Mouse (Mus musculus) limb, embryonic 13.5 days (tissue): ENCODE measurements around the gene Sycp2. TPM values are rescaled to one million over a fixed set of nuclear protein-coding genes. Genes with fewer than 3 reads are reported as not detected.
A peak's percentile ranks its signal among the peaks of the same experiment; 100 is the strongest.

Source experiments
- ATAC-seq: fragments of 200-750 bp; cut with Nextera tagmentation; 2 replicates; pipeline ENCODE4 v1.8.0; 2017; ENCODE audit warnings: low read depth, moderate number of reproducible peaks, moderate TSS enrichment; ENCODE audit not compliant: low FRiP score
- H3K27ac ChIP-seq: fragments of 300-500 bp; sonication (generic); 2 replicates; pipeline ENCODE4 v1.5.1; 2015; ENCODE audit warnings: inconsistent platforms, mild to moderate bottlenecking, moderate library complexity
- H3K27me3 ChIP-seq: fragments of 300-500 bp; sonication (generic); 2 replicates; pipeline ENCODE4 v1.6.1; 2015; ENCODE audit warnings: mild to moderate bottlenecking, inconsistent platforms
- H3K36me3 ChIP-seq: fragments of 300-500 bp; sonication (generic); 2 replicates; pipeline ENCODE4 v1.6.1; 2015; ENCODE audit warnings: inconsistent platforms, mild to moderate bottlenecking, moderate library complexity
- H3K4me1 ChIP-seq: fragments of 300-500 bp; sonication (generic); 2 replicates; pipeline ENCODE4 v1.6.1; 2015; ENCODE audit warnings: inconsistent platforms
- H3K4me2 ChIP-seq: fragments of 300-500 bp; sonication (generic); replicated peaks from 2 replicates; pipeline ENCODE4 v1.6.1; 2015; ENCODE audit warnings: inconsistent platforms, mild to moderate bottlenecking, moderate library complexity
- H3K4me3 ChIP-seq: fragments of 300-500 bp; sonication (generic); 2 replicates; pipeline ENCODE4 v1.5.1; 2015; ENCODE audit warnings: moderate library complexity, mild to moderate bottlenecking, inconsistent platforms
- H3K9ac ChIP-seq: fragments of 300-500 bp; sonication (generic); 2 replicates; pipeline ENCODE4 v1.6.1; 2015; ENCODE audit warnings: mild to moderate bottlenecking, inconsistent platforms
- H3K9me3 ChIP-seq: fragments of 300-500 bp; sonication (generic); 2 replicates; pipeline ENCODE4 v1.6.1; 2016; ENCODE audit warnings: inconsistent platforms
- WGBS: fragments of 180-500 bp; shearing (Covaris S2); methylation state at CpG from one replicate; pipeline ENCODE4 v1.1.7; 2015; 5-methylcytosine and 5-hydroxymethylcytosine counted together
- polyA plus RNA-seq: library from polyadenylated mRNA; unstranded; fragments of >200 nt; fragmentation: Nextera tagmentation; extraction: Ambion mirVana; gene quantifications from 2 replicates; pipeline ENCODE4 v1.2.1, GENCODE M21; 2015

The Sycp2 gene
- 0.09 and 0.20 TPM in 2 replicates for polyA plus RNA-seq

GRCm38 (mm10) chr2:178407053-178407815 lies at the start of gene Sycp2:
Gene Sycp2, minus strand, starts transcription at chr2:178407685.
- peaks cover 7% of the 10 kb centered on the region for H3K27me3 ChIP-seq
- no peak within 1 kb of the TSS for H3K9ac ChIP-seq
- WGBS, result 81% methylated on average over 52 of the region's 52 CpGs
- H3K4me2 ChIP-seq, result no peak within 1 kb of the TSS
- peak; percentile 48 for ATAC-seq
- H3K4me3 ChIP-seq, result no peak within 1 kb of the TSS
- no peaks in the 10 kb centered on the region for H3K36me3 ChIP-seq
- no peaks in the 10 kb centered on the region for H3K9me3 ChIP-seq
- no peak within 1 kb of the TSS for H3K27ac ChIP-seq
- H3K4me1 ChIP-seq, result peaks cover 5% of the 10 kb centered on the region; the same call in 1 of the 2 replicates

- no peaks in the 10 kb centered on the region for H3K9me3 ChIP-seq
- H3K27me3 ChIP-seq, result no peaks in the 10 kb centered on the region
- 7% methylated on average over 17 of the region's 17 CpGs for WGBS
- H3K4me1 ChIP-seq, result peaks cover 14% of the 10 kb centered on the region
- no peak overlapping the region for H3K9ac ChIP-seq
- peak; percentile 71 for ATAC-seq
- H3K36me3 ChIP-seq, result no peaks in the 10 kb centered on the region
- peak overlapping the region; percentile 39 for H3K4me2 ChIP-seq
- H3K27ac ChIP-seq, result peak overlapping the region; percentile 55; the same call in 1 of the 2 replicates
- H3K4me3 ChIP-seq, result no peak overlapping the region
These were observed 47.4 kb upstream of the Sycp2 start for GRCm38 (mm10) chr2:178454664-178455516.

GRCm38 (mm10) chr2:178450961-178451360 lies 43.5 kb upstream of the Sycp2 start:
- WGBS, result 54% methylated on average over 10 of the region's 10 CpGs
- Histone ChIP-seq H3K4me2 (no peak overlapping the region), H3K27ac (no peak overlapping the region), H3K4me1 (peaks cover 14% of the 10 kb centered on the region), H3K9me3 (no peaks in the 10 kb centered on the region), H3K9ac (no peak overlapping the region), H3K36me3 (no peaks in the 10 kb centered on the region), H3K27me3 (no peaks in the 10 kb centered on the region), H3K4me3 (no peak overlapping the region)
- no peak for ATAC-seq

GRCm38 (mm10) chr2:178450236-178450635 lies 42.8 kb upstream of the Sycp2 start:
- H3K4me2 ChIP-seq, result no peak overlapping the region
- no peak overlapping the region for H3K9ac ChIP-seq
- no peak for ATAC-seq
- peaks cover 10% of the 10 kb centered on the region for H3K4me1 ChIP-seq
- no peaks in the 10 kb centered on the region for H3K36me3 ChIP-seq
- no peak overlapping the region for H3K27ac ChIP-seq
- no peak overlapping the region for H3K4me3 ChIP-seq
- H3K9me3 ChIP-seq, result no peaks in the 10 kb centered on the region
- WGBS, result 9% methylated on average over 2 of the region's 2 CpGs
- H3K27me3 ChIP-seq, result no peaks in the 10 kb centered on the region

- ATAC-seq, result no peak
- H3K9ac ChIP-seq, result no peak overlapping the region
- no peaks in the 10 kb centered on the region for H3K27me3 ChIP-seq
- 0 out of 2 replicates have a peak, but pooled peaks cover 3% of the 10 kb centered on the region for H3K4me1 ChIP-seq
- H3K27ac ChIP-seq, result no peak overlapping the region
- no peaks in the 10 kb centered on the region for H3K9me3 ChIP-seq
- no peak overlapping the region for H3K4me3 ChIP-seq
- H3K36me3 ChIP-seq, result no peaks in the 10 kb centered on the region
- WGBS, result 72% methylated on average over 4 of the region's 4 CpGs
- H3K4me2 ChIP-seq, result no peak overlapping the region
These were observed 41.9 kb upstream of the Sycp2 start for GRCm38 (mm10) chr2:178449386-178449785.

- Histone ChIP-seq H3K4me3 (no peak overlapping the region), H3K36me3 (no peaks in the 10 kb centered on the region), H3K27ac (no peak overlapping the region), H3K4me1 (peaks cover 22% of the 10 kb centered on the region), H3K9ac (no peak overlapping the region), H3K27me3 (peaks cover 4% of the 10 kb centered on the region; the same call in 1 of the 2 replicates), H3K9me3 (no peaks in the 10 kb centered on the region), H3K4me2 (no peak overlapping the region)
- 55% methylated on average over 9 of the region's 9 CpGs for WGBS
- ATAC-seq, result no peak
These were observed 29.8 kb upstream of the Sycp2 start for GRCm38 (mm10) chr2:178437311-178437710.

GRCm38 (mm10) chr2:178433903-178434302 lies 26.4 kb upstream of the Sycp2 start:
- no peak for ATAC-seq
- Histone ChIP-seq H3K9ac (no peak overlapping the region), H3K9me3 (no peaks in the 10 kb centered on the region), H3K36me3 (no peaks in the 10 kb centered on the region), H3K4me1 (peaks cover 35% of the 10 kb centered on the region), H3K27ac (no peak overlapping the region), H3K27me3 (peaks cover 4% of the 10 kb centered on the region; the same call in 1 of the 2 replicates), H3K4me2 (no peak overlapping the region), H3K4me3 (no peak overlapping the region)
- WGBS, result 61% methylated on average over 2 of the region's 2 CpGs

- Histone ChIP-seq H3K4me1 (peaks cover 35% of the 10 kb centered on the region), H3K9me3 (no peaks in the 10 kb centered on the region), H3K36me3 (no peaks in the 10 kb centered on the region), H3K9ac (no peak overlapping the region), H3K27ac (no peak overlapping the region), H3K27me3 (peaks cover 4% of the 10 kb centered on the region; the same call in 1 of the 2 replicates), H3K4me2 (no peak overlapping the region), H3K4me3 (no peak overlapping the region)
- ATAC-seq, result no peak
- WGBS, result 68% methylated on average over 2 of the region's 2 CpGs
These were observed 26.0 kb upstream of the Sycp2 start for GRCm38 (mm10) chr2:178433495-178433894.

GRCm38 (mm10) chr2:178430231-178430630 lies 22.7 kb upstream of the Sycp2 start, which contains the start of gene Cdh26:
Gene Cdh26, plus strand, starts transcription at chr2:178430531.
- Histone ChIP-seq H3K9me3 (no peaks in the 10 kb centered on the region), H3K4me1 (peaks cover 30% of the 10 kb centered on the region), H3K4me2 (no peak within 1 kb of the TSS), H3K27me3 (peaks cover 9% of the 10 kb centered on the region), H3K4me3 (no peak within 1 kb of the TSS), H3K27ac (no peak within 1 kb of the TSS), H3K9ac (no peak within 1 kb of the TSS), H3K36me3 (no peaks in the 10 kb centered on the region)
- 85% methylated on average over 4 of the region's 4 CpGs for WGBS
- no peak for ATAC-seq

GRCm38 (mm10) chr2:178429426-178429825 lies 21.9 kb upstream of the Sycp2 start:
- no peaks in the 10 kb centered on the region for H3K9me3 ChIP-seq
- H3K4me3 ChIP-seq, result no peak overlapping the region
- no peak overlapping the region for H3K4me2 ChIP-seq
- 90% methylated on average over 6 of the region's 6 CpGs for WGBS
- H3K27ac ChIP-seq, result no peak overlapping the region
- peaks cover 9% of the 10 kb centered on the region for H3K27me3 ChIP-seq
- ATAC-seq, result no peak
- peaks cover 22% of the 10 kb centered on the region for H3K4me1 ChIP-seq
- no peaks in the 10 kb centered on the region for H3K36me3 ChIP-seq
- H3K9ac ChIP-seq, result no peak overlapping the region

GRCm38 (mm10) chr2:178428676-178429075 lies 21.2 kb upstream of the Sycp2 start:
- ATAC-seq, result no peak
- H3K27me3 ChIP-seq, result peaks cover 9% of the 10 kb centered on the region
- no peak overlapping the region for H3K4me3 ChIP-seq
- H3K9me3 ChIP-seq, result no peaks in the 10 kb centered on the region
- H3K9ac ChIP-seq, result no peak overlapping the region
- WGBS, result 89% methylated on average over 4 of the region's 4 CpGs
- H3K27ac ChIP-seq, result no peak overlapping the region
- no peak overlapping the region for H3K4me2 ChIP-seq
- no peaks in the 10 kb centered on the region for H3K36me3 ChIP-seq
- peaks cover 14% of the 10 kb centered on the region for H3K4me1 ChIP-seq

GRCm38 (mm10) chr2:178428183-178428582 lies 20.7 kb upstream of the Sycp2 start:
- Histone ChIP-seq H3K27ac (no peak overlapping the region), H3K4me3 (no peak overlapping the region), H3K27me3 (peaks cover 9% of the 10 kb centered on the region), H3K9ac (no peak overlapping the region), H3K9me3 (no peaks in the 10 kb centered on the region), H3K36me3 (no peaks in the 10 kb centered on the region), H3K4me2 (no peak overlapping the region), H3K4me1 (peaks cover 14% of the 10 kb centered on the region)
- no peak for ATAC-seq
- WGBS, result 81% methylated on average over 9 of the region's 9 CpGs
